Mouse (Mus musculus): Measurements from ENCODE around the gene Gucy2d.

Gene Gucy2d

GRCm38 (mm10) chr7:98490911-98491310 is 50.7 kb downstream of the Gucy2d start:
- DNase-seq: no peak

GRCm38 (mm10) chr7:98491451-98492200 is 51.4 kb downstream of the Gucy2d start:
- DNase-seq: no peak

DNA sequence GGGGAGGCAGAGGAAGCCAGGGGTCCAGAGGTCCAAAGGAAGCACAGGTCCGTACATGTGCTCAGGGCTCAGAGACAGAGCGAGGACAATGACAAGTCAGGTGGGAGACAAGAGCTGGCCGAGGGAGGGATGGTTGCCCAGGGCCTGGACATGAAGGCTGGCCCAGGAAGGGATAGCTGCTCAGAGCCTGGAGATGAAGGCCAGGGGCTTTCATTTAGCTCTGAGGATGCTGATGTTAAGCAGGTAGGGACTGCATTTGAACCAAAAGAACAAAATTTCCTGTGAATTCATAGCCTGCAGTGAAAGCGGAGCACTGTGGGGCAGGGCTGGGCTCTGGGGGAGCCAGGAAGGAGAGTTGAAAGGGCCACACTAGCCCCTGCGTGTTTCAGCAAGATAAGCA is 52.1 kb downstream of the Gucy2d start:
- no peak for DNase-seq

DNA sequence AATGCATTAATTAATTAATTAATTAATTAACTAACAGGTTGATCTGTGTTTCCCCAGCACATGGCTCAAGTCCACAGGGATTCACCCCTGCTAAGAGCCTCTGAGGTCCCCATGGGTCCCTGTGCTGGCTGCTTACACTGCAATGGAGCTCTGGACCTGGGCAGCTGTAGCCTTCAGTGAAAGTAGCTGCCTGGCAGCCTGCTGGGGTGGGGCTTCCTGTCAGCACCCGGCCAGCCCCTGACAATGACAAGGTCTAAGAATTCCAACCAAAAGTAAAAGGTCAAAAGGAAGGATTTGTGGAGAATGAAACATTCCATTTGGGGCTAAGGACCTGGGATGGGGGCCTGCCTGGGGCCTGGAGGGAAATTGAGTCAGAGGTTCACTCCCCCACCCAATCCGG is 53.1 kb downstream of the Gucy2d start:
- DNase-seq: no peak

GRCm38 (mm10) chr7:98493901-98494480 is 53.8 kb downstream of the Gucy2d start:
- DNase-seq: no peak

- no peak for DNase-seq
These were observed 55.4 kb downstream of the Gucy2d start for GRCm38 (mm10) chr7:98495591-98495990.

DNA sequence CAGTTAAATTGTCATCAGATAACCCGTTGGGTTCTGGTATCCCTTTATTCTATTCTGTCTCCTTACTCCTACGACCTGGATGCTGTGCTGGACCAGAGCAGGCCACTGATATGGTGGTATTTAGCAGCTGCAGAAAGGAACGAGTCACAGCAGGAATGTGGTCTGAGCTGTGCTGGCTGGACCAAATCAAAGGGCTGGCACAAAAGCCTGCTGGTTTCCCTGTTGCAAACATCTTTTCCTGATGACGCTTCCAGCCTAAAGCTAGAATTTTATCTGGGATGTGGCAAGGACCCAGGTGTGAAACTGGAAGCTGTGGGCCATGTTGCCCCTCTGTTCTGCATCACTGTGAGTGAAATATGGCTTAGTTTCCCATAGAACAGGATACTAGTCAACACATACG is 57.2 kb downstream of the Gucy2d start:
- no peak for DNase-seq

GRCm38 (mm10) chr7:98498101-98498500 is 57.9 kb downstream of the Gucy2d start:
- DNase-seq: no peak

- no peak for DNase-seq
These were observed 58.7 kb downstream of the Gucy2d start for GRCm38 (mm10) chr7:98498656-98499560.

- DNase-seq: no peak
These were observed 59.5 kb downstream of the Gucy2d start for GRCm38 (mm10) chr7:98499561-98500292.

DNA sequence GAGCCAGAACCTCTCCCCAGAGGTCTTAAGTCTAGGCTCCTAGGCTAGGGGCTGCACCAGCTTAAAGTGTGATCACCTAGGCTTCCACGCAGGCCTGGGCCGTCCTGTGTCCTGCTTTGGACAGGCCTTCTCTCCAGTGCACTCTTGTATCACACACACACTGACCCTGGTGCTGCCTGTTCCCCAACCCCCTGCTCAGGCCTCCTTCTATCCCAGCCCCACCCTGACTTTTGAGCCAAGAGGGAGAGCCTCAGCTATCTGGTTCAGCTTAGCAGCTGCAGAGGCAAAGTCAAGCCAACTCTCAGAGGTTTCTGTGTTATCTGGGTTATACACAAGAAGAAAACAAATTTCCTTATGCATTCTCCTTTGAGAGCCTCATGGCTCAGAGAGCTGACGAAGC is 60.3 kb downstream of the Gucy2d start:
- DNase-seq: no peak

DNA sequence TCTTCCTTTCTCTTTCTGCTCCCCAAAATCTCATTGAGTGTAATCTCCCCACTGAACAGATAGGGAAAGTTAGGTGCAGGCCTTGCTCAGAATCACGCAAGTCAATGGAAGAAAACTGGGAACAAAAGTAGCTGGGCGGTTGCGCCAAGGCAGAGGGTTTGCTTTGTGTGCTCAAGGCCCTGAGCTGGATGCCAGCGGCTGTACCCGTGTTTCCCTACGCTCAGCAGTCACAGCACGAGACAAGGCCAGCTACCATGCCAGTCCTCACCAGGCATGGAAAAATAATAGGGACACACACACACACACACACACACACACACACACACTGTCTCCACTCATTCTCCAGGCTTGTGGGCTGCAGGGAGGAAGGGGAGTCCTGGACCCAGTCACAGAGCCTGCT is 60.9 kb downstream of the Gucy2d start:
- DNase-seq: no peak

DNA sequence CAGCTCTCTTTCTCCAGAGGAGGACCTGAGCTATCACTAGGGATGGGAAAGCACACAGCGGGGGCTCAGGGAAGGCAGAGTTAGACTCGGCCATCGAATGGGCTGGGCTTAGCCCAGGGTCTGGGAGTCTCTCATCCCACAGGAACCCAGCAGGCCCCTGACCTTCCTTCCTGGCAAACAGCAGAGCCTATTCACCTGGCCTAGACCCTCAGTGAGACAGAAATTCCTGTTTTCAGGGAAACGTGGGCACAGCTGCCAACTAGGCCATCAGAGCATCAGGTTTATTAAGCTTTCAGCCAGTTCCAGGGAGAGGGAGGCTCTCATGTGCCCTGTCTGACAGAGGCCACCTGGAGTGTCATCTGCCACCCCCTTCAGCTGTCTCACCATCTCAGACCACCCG is 62.7 kb downstream of the Gucy2d start:
- DNase-seq: peak in 1 of 2 experiments; percentile 2

DNA sequence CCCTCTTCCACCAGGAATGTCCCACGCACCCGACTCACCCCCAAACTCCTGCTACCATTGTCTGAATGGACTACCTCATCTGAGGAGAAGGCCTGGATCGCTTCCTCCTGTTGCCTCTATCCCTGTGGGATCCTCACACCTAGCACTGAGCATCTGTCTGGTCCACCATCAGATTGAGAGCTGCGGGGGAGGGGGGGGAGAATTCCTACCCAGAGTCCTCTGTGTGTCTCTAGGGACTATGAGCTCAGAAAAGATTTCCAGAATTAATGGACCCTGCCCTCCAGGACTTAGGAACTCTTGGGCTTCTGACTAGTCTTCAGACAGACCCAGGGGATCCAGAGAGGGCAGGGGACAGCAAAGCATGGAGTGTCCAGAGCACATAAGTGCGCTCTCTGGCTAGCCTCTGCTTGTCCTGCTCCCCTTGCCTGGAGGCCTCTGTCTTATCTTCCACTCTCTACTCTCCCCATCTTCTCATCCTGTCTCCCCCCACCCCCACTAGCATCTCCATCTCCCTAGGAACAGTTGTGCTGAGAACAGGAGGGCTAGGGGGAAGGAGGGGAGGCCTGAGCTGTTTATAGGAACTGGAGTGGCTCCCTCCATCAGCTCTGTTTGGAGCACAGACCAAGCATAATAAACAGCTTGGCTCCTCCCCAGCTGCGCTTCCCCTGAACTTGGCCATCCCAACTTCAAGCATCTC is 63.9 kb downstream of the Gucy2d start:
- DNase-seq: peak in 1 of 2 experiments; percentile 2

DNA sequence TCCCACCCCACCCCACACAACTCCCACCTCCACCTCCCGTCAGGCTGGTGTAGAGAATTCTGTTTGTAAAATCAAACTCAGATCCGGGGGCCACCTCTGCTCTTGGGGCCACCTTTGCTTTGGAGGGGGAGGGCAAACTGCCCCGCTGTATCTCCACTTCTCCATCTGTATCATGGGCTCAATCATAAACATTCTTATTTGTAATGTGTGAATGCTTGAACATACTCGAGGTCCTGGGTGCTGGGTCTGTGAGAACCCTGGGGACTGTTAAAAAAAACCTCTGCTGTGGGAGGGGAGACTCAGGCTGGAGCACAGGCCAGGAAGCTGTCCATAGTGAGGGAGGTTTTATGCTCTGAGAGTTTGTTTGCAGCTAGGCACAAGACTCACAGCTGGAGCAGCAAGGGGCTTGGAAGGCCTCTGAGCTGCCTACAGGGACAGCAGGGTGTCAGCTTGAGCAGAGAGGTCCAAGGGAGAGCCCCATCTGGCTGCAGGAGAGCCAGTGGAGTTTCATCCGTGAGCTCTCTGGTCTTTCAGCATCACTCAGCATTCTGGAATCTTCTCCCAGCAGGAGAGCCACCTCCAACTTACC is 64.6 kb downstream of the Gucy2d start:
- no peak for DNase-seq

- DNase-seq: no peak
These were observed 65.4 kb downstream of the Gucy2d start for GRCm38 (mm10) chr7:98505664-98506063.

DNA sequence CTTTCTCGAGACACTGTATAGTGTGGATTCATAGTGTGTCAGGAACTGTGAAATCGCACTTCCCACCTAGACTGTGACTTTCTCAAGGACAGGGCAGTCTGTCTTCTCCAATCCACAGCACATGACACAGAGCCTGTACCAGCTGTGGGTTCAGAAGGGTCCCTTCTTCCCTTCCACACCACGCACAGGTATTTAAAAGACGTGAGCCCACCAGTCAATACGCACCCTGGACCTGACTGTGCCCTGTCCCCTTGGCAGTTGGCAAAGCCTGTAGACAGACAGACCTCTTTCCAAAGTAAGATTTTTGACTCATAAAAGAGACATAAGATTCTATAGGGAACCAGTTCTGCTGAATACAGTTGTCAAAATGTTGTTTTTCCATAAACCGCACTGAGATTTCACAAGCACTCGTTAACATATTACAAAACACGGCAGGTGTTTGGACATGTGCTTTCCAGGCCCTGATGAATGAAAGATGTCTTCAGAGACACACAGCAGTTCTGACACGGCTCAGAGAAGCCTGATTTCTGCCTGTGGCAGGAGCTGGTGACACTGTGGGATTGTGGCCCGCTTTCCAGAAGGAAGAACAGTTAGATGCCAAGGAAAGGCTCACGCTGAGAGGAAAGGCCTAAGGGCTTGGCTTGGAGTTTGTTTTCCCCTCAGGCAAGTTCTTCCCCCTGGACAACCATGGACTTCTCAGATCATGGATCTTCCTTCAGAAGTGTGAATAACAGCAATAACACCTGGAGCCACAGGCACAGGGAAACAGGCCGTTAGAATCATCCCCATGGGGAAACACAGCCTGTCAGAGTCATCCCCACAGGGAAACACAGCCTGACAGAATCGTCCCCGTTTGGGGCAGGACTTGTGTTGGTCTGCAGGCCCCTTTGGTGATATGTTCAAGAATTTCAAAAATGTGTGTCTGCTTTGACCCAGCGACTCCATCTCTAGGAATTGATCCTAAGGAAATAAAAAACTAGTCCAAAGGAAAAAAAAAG is 71.0 kb downstream of the Gucy2d start:
- DNase-seq: no peak

DNA sequence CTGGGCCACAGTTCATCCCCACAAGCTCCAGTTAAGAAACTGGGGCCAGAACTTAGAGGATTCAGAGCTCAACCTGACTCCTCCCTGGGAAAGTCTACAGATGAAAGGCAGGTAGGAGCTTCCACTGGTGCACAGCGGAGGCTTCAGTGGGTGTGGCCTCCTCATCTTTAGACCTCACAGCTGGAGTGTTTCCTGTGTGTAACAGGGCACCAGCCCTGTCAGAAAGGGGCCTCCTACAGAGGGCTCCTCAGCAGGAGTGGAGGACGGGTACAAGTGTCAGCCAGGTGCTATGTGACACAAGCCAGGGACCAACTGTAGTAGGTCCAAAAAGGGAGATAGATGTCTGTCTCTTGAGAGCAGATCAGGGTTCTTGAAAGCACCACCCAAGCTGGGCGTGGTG is 73.0 kb downstream of the Gucy2d start:
- DNase-seq: peak; percentile 65 to 83

DNA sequence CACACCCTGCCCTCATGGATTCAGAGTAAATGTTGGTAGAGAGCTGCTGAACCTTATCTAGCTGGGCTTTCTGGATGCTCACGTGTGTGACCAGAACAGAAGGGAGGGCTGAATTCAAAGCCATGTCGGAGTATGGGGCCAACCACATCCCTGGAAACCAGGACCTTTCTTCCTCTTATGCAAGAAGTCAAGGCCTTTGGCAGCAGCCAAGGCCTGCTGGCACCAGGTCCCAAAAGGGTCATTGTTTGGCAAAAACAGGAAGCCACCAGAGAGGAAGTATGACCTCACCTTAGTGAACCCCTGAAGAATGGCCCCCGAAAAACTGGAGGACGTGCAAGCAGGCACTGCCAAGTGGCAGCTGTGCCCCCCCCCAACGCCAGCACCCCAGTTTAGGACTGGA is 82.4 kb downstream of the Gucy2d start:
- no peak for DNase-seq

DNA sequence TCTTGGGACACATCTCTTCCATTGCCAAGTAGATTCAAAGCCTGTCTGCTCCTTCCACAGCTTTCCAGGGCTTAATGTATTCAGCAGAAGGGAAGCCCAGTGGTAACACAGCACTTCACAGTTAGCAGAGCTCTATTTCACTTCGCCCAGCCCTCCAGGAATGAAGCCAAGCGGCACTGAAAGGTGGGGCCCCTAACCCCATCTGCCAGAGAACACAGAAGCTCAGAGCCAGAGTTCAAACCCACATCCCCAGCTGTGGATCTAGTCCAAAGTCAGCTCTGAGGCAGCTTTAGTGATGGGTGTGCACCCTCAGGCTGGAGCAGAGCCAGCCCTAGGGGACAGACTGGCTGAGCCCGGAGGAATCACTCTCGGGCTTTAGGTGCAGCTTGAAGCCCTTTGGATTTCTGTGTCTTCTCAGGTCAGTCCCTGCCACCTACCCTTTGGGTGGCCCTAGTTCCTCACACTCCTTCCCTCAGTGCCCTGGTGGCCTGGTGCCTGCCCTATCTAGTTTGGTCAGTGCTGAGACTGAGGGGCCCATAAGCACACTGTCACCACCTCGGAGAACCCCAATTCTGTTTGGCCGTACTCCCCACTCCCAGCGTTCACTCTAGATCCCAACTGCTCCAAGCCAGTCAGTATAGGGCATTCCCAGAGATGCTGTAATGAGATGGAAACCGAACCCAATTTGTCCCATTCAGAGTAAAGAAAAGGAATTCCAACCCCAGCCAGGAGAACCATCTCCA is 83.0 kb downstream of the Gucy2d start:
- DNase-seq: peak; percentile 41 to 66
